Mouse (Mus musculus) yolk sac, embryonic 10.5 days (tissue): ENCODE results near the gene Gmds.
A peak's percentile ranks its signal among the peaks of the same experiment; 100 is the strongest.

Experiments
- DNase-seq: peaks from one replicate; pipeline ENCODE4 v3.0.0-alpha.2; 2017; ENCODE audit warnings: low spot score

The Gmds gene

GRCm38 (mm10) chr13:32161567-32161966 lies 177.0 kb downstream of the Gmds start:
- no peak for DNase-seq

DNA sequence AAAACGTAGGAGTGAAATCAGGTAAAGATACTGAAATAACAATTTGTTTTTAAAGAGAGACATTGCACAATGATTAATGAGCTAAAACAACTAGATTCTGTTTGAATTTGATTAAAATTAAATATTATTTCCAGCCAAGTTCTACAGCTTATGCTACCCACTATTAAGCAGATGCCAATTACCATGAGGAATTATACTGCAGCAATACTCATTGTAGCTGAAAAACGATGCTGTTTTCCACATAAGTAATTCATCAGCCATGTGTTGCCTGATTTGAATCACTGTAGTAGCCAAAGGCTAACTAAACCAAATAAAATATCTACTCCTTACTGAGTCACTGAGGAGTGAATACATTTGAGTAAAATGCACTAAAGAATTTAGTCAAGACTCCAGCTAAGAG lies 180.3 kb downstream of the Gmds start:
- DNase-seq = no peak

GRCm38 (mm10) chr13:32145916-32146315 lies 192.6 kb downstream of the Gmds start:
- no peak for DNase-seq

DNA sequence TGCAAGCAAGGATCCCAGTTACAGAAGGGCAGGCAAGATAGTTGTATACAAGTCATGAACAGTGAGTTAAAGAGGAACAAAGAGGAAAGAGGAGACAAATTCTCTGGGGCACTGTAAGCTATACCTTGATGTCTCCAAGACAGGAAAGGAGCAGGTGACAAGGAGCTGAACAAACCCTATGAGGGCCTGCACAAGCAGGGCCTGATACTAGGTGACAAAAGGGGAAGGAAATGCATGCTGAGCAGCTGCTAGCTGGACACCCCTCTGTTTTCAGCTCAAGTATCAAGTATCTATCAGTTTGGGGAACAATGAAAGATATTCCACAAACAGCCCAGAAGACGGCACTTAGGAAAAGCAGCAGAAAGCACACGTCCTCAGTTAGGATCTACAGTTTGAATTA lies 193.4 kb downstream of the Gmds start:
- DNase-seq = no peak

DNA sequence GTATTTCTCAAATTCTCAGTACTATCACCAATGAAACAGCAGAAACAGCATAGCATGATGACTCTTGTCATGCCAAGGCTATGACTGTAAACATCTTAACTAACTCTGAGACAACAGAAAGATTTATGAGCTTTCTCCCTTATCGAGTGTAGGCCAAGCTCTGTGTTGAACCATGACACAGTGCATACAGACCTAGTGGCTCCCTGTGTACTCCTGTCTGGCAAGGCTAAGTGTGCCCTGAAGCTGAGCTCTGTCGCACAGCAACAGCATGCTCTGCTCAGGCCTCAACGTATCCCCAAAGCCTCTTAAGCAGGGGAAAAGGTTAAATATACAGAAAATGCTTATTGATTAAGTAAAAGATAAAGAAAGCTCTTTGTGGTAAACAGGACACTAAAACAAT lies 194.9 kb downstream of the Gmds start:
- DNase-seq = no peak

DNA sequence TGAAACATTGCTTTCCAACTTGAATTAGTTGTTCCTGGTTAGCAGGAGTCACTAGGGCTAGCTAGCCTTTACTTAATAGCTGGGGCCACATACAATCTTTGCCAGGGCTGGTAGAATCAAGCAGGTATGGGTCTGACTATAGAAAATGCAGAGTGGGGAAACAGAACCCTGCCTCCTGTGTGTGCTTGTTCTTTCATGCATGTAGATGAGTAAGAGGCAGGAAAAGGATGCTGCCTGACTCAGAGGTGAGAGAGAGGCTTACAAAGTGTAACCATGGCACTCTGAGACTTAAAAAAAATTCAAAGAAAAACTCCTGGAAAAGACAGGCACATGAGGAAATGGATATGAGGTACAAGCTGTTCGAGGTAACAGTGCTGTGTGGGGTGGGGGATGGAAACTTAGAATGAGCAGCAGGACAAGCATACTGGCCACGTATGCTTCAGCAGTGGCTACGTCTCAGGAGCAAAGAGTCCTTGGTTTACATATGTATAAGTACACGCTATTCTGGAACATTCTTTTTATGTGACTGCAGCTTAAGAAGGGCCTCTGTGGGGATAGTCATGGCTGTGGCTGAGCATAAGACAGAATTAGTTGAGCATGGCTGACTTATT lies 203.8 kb downstream of the Gmds start:
- no peak for DNase-seq

GRCm38 (mm10) chr13:32129970-32130369 lies 208.6 kb downstream of the Gmds start:
- DNase-seq = no peak

DNA sequence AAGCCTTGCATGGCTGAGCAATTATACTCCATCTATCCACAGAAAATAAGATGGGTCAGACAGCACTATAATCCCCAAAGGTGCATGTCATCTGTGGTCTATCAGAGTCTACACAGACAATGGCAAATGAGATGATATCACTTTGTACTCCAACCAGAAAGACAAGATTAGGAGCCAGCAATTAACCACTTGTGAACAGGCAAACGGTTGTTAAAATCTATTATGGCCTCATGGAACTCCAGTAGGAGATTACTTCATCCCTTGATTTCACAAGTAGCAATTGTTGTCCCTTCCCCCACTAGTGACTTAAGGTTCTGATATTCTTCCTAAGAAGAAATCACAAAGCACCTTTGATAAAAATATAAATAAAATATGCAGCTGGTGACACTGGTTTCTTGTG lies 220.2 kb downstream of the Gmds start:
- no peak for DNase-seq

DNA sequence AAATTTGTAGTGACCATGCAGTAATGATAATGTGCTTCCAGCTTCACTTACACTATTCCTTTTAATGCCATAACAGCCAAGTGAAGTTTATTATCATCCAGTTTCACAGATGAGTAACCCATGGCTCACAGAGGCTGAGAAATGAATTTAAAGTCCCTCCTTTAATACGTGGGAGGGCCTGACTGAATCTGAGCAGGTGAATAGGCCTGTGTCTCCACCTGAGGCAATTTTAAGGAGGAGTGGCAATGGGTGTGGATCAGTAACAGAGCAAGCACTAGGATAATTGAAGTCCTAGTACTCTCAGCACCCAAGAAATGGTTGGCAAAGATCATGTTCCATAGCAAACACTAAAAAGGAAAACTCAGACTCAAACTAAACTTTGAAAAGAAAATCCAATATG lies 223.1 kb downstream of the Gmds start:
- DNase-seq = no peak

DNA sequence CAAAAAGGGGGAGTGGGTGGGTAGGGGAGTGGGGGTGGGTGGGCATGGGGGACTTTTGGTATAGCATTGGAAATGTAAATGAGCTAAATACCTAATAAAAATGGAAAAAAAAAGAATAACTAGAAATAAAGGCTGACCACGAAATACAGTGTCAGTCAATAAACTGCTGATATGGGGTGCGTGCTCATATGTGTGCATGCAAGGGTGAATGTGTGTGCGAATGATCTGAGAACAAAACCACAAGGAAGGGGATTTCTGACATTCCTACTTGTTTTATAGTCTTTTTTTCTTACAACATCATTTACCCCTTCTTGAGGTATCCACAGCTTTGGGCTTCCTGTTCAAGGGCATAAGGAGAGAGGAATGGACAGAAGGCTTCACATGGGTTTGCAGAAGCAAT lies 224.7 kb downstream of the Gmds start:
- DNase-seq = no peak

DNA sequence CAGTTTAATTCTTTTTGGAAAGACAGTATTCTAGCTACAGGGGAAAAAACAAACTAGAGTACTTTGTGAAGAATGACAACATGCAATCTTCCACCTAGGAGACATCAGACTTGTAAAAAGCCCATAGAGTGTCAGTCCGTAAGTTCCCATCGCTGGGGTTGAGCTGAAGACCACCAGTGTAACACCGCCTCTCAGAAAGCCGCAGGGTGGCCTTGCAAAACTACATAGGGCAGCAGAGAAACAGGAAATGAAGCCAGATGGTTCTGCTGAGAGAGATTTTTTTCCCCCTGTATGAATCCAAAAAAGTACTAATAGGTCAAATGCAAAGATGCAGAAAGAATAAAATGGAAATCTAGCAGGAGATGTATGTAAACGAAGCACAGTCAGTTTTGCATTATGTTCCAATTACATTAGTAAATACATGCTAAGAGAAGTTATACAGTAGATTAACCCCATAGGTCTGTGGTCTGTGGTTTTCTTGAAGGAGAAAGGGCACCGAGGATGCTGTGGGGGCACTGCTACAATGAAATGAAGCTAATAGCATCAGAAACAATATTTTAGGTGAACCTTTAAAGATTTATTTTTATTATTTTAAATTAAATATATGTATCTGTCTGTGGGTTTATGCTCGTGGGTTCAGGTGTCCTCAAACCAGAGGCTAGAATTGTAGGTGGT lies 250.1 kb downstream of the Gmds start:
- no peak for DNase-seq

GRCm38 (mm10) chr13:32080520-32081249 lies 257.9 kb downstream of the Gmds start:
- DNase-seq = peak; percentile 12

GRCm38 (mm10) chr13:32073630-32074029 lies 264.9 kb downstream of the Gmds start:
- no peak for DNase-seq

- DNase-seq = peak; percentile 6
Measured at GRCm38 (mm10) chr13:32055321-32055720, 283.2 kb downstream of the Gmds start.

DNA sequence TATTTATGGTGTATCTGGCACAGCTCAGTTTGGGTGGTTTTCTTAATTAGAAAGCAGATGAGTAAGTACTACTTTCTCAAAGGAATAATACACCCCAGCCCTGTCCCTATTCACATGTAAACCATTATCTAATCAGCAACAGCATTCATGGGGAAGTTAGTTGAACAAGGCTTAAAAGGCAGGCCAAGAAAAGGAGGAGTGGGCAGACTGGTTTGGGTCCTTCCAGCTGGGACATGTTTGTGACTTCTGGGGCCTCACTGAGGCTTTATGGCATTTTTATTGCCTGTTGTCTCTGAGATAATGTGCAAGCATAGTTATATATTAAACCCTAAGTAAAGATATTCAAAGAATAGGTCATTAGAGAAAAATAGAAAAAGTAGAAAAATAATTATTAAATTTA lies 285.0 kb downstream of the Gmds start:
- no peak for DNase-seq

DNA sequence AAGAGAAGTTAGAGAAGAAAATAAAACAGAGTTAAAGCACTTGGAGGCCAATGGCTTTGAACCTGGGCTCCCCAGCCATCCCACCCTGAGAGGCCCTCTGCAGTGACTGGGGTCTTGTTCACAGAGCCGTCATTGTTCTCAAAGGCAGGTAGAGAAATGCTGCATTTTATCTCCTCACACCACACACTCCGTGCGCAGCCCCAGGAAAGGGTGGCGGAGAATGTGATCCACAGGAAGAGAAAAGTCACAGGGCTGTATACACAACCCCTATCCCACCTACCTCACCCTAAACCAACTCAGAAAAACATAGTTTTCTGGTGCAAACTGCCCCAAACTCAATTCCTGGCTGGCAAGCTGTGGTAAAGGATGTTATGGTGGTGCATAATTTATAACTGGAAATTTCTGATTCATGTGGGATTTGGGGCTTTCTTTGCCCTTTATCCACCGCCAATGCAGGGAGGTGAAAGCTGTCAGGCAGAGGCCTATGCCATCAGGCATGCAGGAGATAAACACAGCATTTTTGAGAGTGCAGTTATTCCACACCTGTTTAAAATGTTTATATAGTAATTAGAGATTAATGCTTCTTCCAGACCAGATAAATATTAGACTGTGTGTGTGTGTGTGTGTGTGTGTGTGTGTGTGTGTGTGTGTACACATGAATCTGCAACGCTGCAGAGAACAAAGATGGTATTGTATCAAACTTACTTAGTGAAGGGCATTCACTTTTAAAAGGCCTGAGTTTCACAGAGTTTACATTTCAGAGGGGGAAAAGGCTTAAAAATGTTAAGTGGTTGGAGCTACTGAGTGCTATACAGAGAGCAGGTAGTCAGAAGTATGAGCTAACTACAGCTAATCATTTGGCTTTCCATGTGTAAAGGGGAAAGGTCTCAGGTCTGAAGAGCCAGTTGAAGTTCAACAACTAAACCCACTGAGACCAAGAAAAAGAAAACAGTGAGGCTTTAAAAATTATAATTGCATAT lies 290.3 kb downstream of the Gmds start:
- DNase-seq = no peak

DNA sequence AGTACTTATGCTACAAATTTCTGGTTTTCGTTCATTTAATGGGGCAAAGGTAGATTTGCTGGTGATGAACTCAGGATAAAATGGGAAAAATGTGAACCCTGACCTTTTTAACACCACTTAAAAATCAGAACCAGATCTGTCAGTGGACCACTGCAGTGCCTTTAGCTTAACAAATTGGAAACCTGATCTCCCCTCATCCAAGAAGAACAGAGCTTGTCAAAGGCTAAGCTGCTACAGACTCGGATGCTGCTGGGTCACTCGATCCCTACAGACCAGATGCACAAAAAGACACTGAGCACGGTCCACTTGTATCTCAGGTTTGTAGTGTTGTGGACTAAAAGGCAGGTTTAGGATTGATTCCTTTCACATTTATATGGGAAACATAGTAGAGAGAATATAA lies 291.6 kb downstream of the Gmds start:
- peak; percentile 31 for DNase-seq

- no peak for DNase-seq
Measured at GRCm38 (mm10) chr13:32042748-32043147, 295.8 kb downstream of the Gmds start.

DNA sequence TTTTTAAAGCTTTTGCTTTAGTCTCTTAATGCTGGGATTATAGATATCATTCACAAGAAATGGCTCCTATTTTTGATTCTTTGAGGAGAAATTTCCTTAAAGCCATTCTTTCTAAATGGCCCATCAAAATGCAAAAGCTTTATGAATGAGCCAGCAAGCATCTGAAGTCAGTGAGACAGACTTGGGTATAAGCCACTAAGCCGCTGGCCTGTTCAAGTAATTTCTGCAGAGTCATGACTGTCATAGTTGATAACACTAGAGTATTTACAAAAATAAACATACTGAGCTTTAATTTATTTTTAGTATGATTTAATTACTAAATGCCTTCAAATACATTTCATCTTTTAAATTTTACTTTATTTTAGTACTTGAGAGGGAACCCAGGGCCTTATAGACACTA lies 297.7 kb downstream of the Gmds start:
- DNase-seq = no peak

GRCm38 (mm10) chr13:32036902-32037301 lies 301.6 kb downstream of the Gmds start:
- no peak for DNase-seq

DNA sequence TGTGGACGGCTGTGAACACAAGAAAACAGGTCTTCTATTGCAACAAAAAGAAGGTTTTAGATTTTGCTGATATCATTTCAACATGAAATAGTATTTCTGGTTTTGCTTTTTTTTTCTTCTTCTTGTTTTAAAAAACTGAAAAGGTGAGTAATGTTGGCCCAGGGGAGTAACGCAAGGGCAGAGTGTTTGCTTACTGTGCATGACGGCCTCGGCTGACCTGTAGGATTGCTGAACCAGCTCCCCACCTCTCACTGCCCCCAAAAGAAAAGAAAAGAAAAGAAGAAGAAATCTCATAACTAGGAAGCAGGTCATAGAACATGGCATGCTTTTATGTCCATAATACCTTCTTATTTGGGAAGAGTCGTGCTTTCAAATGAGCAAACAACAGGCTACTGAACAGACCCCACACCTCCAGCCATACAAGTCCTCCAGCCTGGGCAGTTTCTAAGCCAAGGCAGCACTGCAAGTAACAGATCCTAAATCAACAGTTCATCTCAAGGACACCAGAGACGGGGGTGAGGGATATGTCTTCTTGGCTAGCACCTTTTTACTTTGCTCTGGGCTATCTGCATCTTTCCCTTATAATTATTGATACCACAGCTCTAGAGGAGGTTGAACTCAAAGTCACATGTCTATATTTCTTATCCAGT lies 303.6 kb downstream of the Gmds start:
- DNase-seq = no peak

GRCm38 (mm10) chr13:32034139-32034538 lies 304.4 kb downstream of the Gmds start:
- peak; percentile 30 for DNase-seq
